Mouse (Mus musculus) Muller cell, postnatal 12 days (primary cell): Measurements from ENCODE around the gene Meioc.
"Not testable (repeated sequence)": the region's sequence is repeated elsewhere in the genome, so short reads cannot be mapped to it uniquely, and the experiment has no call there.

ENCODE experiments used
- DNase-seq: peaks from one replicate; pipeline ENCODE4 v3.0.0-alpha.2; 2015; ENCODE audit errors: inconsistent ontology term

Meioc gene

GRCm38 (mm10) chr11:102665637-102666435 is 2.3 kb downstream of the Meioc start:
- no peak for DNase-seq

- DNase-seq: peak; percentile 32
Measured at GRCm38 (mm10) chr11:102690162-102690561, 26.6 kb downstream of the Meioc start.

GRCm38 (mm10) chr11:102695289-102695688 is 31.8 kb downstream of the Meioc start:
- DNase-seq: no peak

- DNase-seq: peak; percentile 90
Measured at GRCm38 (mm10) chr11:102697338-102698017, 34.0 kb downstream of the Meioc start, which contains the start of gene Ccdc43. TSS of gene Ccdc43 (minus strand) at chr11:102697782.

- no peak for DNase-seq
Measured at GRCm38 (mm10) chr11:102698018-102698476, 34.5 kb downstream of the Meioc start.

GRCm38 (mm10) chr11:102702206-102702605 is 38.7 kb downstream of the Meioc start:
- DNase-seq: not testable (repeated sequence)

- DNase-seq: no peak
Measured at GRCm38 (mm10) chr11:102712411-102712810, 48.9 kb downstream of the Meioc start.

- not testable (repeated sequence) for DNase-seq
Measured at GRCm38 (mm10) chr11:102714578-102714977, 51.1 kb downstream of the Meioc start.

GRCm38 (mm10) chr11:102716135-102716534 is 52.6 kb downstream of the Meioc start:
- DNase-seq: no peak

- no peak for DNase-seq
Measured at GRCm38 (mm10) chr11:102725574-102725973, 62.1 kb downstream of the Meioc start.

- peak; percentile 52 for DNase-seq
Measured at GRCm38 (mm10) chr11:102728614-102729013, 65.1 kb downstream of the Meioc start.

GRCm38 (mm10) chr11:102729835-102730234 is 66.3 kb downstream of the Meioc start:
- DNase-seq: no peak

- DNase-seq: no peak
Measured at GRCm38 (mm10) chr11:102731366-102731765, 67.8 kb downstream of the Meioc start.
